Mouse (Mus musculus): ENCODE results near the gene Ssc4d. TPM values are rescaled to one million over a fixed set of nuclear protein-coding genes. Genes with fewer than 3 reads are reported as not detected.
A peak's percentile ranks its signal among the peaks of the same experiment; 100 is the strongest.

Gene Ssc4d
- polyA plus RNA-seq, 2 experiments, result 2.1 to 2.8 TPM

DNA sequence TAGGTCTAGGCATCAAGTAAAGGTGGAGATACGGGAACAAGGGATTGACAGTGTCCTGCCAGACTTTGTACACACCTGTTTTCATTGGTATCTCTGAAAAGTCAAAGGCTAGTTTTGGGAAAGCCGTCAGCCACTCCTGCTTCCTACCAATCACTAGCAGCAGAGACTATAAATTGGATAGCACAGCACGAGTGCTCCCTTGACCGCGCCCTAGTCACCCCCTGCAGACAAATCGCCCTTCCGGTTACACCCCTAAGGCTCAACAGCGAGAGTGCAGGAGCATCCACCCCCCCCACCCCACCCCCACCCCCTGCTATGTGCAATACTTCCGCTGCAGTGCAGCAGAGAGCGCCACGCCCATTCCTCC is 12.2 kb downstream of the Ssc4d start:
- Histone ChIP-seq H3K4me1 (replicated peaks; ENCODE audit: control insufficient read depth in 2 of 2, insufficient read depth in 2 of 2, low read length in 1 of 2) (peaks cover 38 to 42% of the 10 kb centered on the region in 2 experiments), H3K36me3 (replicated peaks; ENCODE audit: control insufficient read depth, insufficient read depth, low read depth) (no peaks in the 10 kb centered on the region), H3K4me3 (ENCODE audit: insufficient read depth in 1 of 2, low read depth in 2 of 2, low read length in 2 of 2) (peak overlapping the region; percentile 64 to 73), H3K27ac (peak overlapping the region; percentile 99), H3K9me3 (ENCODE audit: control insufficient read depth, low read length) (no peaks in the 10 kb centered on the region), H3K27me3 (ENCODE audit: control insufficient read depth, insufficient read depth, low read length) (no peaks in the 10 kb centered on the region; the same call in 1 of the 2 replicates), H3K4me2 (ENCODE audit: low read depth) (peak overlapping the region; percentile 100), H3K9ac (replicated peaks) (peak overlapping the region; percentile 79)
- TF ChIP-seq EP300 (IDR thresholded peaks at IDR 0.05; ENCODE audit: low read depth) (no peak; the same call in 1 of the 2 replicates), CTCF (IDR thresholded peaks at IDR 0.05; ENCODE audit: low read depth) (no peak; the same call in 1 of the 2 replicates)
- under 1% methylated on average over 11 of the region's 11 CpGs for WGBS (ENCODE audit: insufficient replicate concordance)
- DNase-seq (ENCODE audit: low read depth in 3 of 3, low spot score in 3 of 3) (no peak), ATAC-seq (ENCODE audit: insufficient read depth) (no peak)

DNA sequence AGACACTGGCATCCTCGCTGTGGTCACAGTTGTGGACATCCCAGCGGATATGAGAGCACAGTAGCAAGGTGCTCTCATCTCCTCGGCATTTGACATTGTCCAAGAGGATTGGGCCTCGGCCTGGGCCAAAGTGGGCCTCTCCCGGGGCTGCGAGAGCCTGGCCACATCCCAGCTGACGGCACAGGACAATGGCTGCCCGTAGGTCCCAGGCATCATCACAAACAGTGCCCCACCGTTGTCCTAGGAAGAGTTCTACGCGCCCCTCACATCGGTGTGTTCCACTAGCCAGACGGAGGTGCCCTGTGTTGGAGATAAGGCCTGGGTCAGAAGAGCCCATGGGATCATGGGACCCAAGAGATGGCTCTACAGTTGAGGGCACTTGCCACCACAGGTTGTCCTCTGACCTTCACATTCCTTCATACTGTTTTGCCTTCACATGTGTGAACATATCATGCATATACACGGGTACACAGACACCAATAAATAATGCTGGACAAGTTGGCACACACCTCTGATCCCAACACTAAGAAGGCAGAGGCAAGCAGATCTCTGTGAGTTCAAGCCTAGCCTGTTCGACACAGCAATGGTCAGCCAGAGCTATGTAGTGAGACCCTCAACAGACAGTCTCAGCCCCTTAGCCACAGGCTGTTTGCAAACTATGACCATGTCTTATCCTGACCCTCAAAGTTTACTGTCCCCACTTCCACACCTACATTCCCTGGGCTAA is 13.3 kb downstream of the Ssc4d start:
- peak overlapping the region; percentile 64 to 73 for H3K4me3 ChIP-seq (ENCODE audit: insufficient read depth in 1 of 2, low read depth in 2 of 2, low read length in 2 of 2)
- no peaks in the 10 kb centered on the region for H3K36me3 ChIP-seq (replicated peaks; ENCODE audit: control insufficient read depth, insufficient read depth, low read depth)
- no peak for TF ChIP-seq CTCF (IDR thresholded peaks at IDR 0.05; ENCODE audit: low read depth)
- TF ChIP-seq EP300 (IDR thresholded peaks at IDR 0.05; ENCODE audit: low read depth), result no peak
- DNase-seq (ENCODE audit: low read depth in 3 of 3, low spot score in 3 of 3) (no peak), ATAC-seq (ENCODE audit: insufficient read depth) (no peak)
- H3K9me3 ChIP-seq (ENCODE audit: control insufficient read depth, low read length), result no peaks in the 10 kb centered on the region
- peak overlapping the region; percentile 100 for H3K4me2 ChIP-seq (ENCODE audit: low read depth)
- H3K9ac ChIP-seq (replicated peaks), result peak overlapping the region; percentile 79
- WGBS (ENCODE audit: insufficient replicate concordance), result 78% methylated on average over 15 of the region's 15 CpGs
- peaks cover 45 to 53% of the 10 kb centered on the region in 2 experiments for H3K4me1 ChIP-seq (replicated peaks; ENCODE audit: control insufficient read depth in 2 of 2, insufficient read depth in 2 of 2, low read length in 1 of 2)
- no peaks in the 10 kb centered on the region; the same call in 1 of the 2 replicates for H3K27me3 ChIP-seq (ENCODE audit: control insufficient read depth, insufficient read depth, low read length)
- peak overlapping the region; percentile 99 for H3K27ac ChIP-seq

DNA sequence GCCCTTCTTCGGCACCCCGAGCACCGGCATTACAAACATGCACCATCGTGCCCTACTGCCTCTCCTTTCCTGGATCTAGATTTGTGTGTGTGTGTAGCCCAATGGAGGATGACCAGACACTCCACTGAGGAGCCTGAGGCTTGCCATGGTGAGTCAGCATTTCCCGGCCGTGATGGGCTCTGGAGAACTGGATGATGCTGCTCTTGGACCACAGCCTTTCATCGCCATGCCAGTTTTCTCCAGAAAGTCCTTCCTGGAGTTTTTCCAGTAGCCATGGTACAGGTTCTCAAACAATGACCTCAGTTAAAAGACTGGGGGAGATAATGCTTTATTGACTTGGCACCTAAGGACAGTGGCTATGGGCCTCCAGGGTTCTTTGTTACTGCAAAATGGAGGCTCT is 14.4 kb downstream of the Ssc4d start:
- no peak overlapping the region for H3K9ac ChIP-seq (replicated peaks)
- no peak overlapping the region for H3K4me3 ChIP-seq (ENCODE audit: insufficient read depth in 1 of 2, low read depth in 2 of 2, low read length in 2 of 2)
- no peak for TF ChIP-seq EP300 (IDR thresholded peaks at IDR 0.05; ENCODE audit: low read depth)
- no peak for TF ChIP-seq CTCF (IDR thresholded peaks at IDR 0.05; ENCODE audit: low read depth)
- no peaks in the 10 kb centered on the region for H3K36me3 ChIP-seq (replicated peaks; ENCODE audit: control insufficient read depth, insufficient read depth, low read depth)
- ATAC-seq (ENCODE audit: insufficient read depth) (no peak), DNase-seq (ENCODE audit: low read depth in 3 of 3, low spot score in 3 of 3) (no peak)
- H3K9me3 ChIP-seq (ENCODE audit: control insufficient read depth, low read length), result no peaks in the 10 kb centered on the region
- H3K4me2 ChIP-seq (ENCODE audit: low read depth), result no peak overlapping the region
- H3K4me1 ChIP-seq (replicated peaks; ENCODE audit: control insufficient read depth in 2 of 2, insufficient read depth in 2 of 2, low read length in 1 of 2), result peaks cover 45 to 53% of the 10 kb centered on the region in 2 experiments
- no peaks in the 10 kb centered on the region for H3K27me3 ChIP-seq (ENCODE audit: control insufficient read depth, insufficient read depth, low read length)
- peak overlapping the region; percentile 38 for H3K27ac ChIP-seq
- WGBS (ENCODE audit: insufficient replicate concordance), result 79% methylated on average over 7 of the region's 7 CpGs

DNA sequence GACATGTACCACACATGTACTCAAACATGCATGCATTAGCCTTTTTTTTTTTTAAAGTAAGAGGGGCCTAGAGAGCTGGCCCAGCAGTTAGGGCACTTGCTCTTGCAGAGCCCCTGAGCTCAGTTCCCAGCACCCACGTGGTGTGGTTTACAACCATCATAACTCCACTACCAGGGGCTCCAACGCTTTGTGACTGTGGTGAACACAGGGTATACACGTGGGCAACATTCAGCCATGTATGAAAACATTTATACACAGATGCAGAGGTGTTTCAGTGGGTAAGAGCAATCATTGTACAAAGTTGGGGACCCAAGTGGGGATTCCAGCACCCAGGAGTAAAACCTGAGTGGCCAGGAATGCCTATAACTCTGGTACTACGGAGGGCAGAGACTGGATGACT is 16.0 kb downstream of the Ssc4d start:
- no peak for TF ChIP-seq EP300 (IDR thresholded peaks at IDR 0.05; ENCODE audit: low read depth)
- TF ChIP-seq CTCF (IDR thresholded peaks at IDR 0.05; ENCODE audit: low read depth), result no peak
- Histone ChIP-seq H3K4me1 (replicated peaks; ENCODE audit: control insufficient read depth in 2 of 2, insufficient read depth in 2 of 2, low read length in 1 of 2) (peaks cover 45 to 52% of the 10 kb centered on the region in 2 experiments), H3K9me3 (ENCODE audit: control insufficient read depth, low read length) (no peaks in the 10 kb centered on the region), H3K27me3 (ENCODE audit: control insufficient read depth, insufficient read depth, low read length) (no peaks in the 10 kb centered on the region), H3K36me3 (replicated peaks; ENCODE audit: control insufficient read depth, insufficient read depth, low read depth) (no peaks in the 10 kb centered on the region), H3K9ac (replicated peaks) (peak overlapping the region; percentile 66), H3K4me2 (ENCODE audit: low read depth) (peak overlapping the region; percentile 78), H3K4me3 (ENCODE audit: insufficient read depth in 1 of 2, low read depth in 2 of 2, low read length in 2 of 2) (peak overlapping the region in 1 of 2 experiments; percentile 41; a peak in 1 of 4 replicates), H3K27ac (peak overlapping the region; percentile 88)
- ATAC-seq (ENCODE audit: insufficient read depth) (no peak), DNase-seq (ENCODE audit: low read depth in 3 of 3, low spot score in 3 of 3) (no peak)
- WGBS (ENCODE audit: insufficient replicate concordance), result 87% methylated on average over 4 of the region's 4 CpGs

DNA sequence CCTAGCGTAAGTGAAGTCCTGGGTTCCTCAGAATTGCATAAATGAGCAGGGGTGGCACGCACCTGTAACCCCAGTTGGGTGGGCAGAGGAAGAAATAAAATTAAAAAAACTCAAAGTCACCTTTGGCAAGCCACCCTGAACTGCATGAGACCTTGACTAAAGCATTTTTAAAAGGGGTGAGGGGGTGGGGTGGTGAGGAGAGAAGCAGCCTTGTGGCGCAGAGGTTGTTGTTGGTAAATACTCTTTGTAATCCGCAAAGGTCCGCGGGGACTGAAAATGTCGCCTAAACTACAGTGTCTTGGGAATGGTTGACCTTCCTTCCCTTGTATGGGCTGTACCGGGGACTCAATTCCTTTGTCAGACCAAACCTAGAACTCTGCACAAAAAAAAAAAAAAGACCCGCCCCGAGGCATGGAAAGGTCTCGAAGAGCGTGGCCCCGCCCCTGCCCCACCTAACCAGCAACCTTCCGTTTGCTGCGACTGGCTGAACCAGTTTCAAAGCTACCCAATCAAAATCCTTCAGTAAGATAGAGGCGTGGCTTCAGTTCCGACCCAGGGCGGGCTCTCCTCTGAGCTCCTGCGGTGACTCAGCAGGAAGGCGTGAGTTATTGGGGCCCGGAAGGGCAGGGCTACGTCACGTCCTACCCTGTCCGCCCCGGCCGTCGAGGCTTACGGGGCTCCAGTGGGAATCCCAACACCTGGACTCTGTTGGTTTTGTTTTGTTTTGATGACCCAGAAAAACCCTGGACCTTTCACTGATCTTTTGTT is 16.9 kb downstream of the Ssc4d start:
- DNase-seq (ENCODE audit: low read depth in 3 of 3, low spot score in 3 of 3) (peak; percentile 99), ATAC-seq (ENCODE audit: insufficient read depth) (peak; percentile 76)
- peak overlapping the region; percentile 78 for H3K4me2 ChIP-seq (ENCODE audit: low read depth)
- H3K9me3 ChIP-seq (ENCODE audit: control insufficient read depth, low read length), result no peaks in the 10 kb centered on the region
- WGBS (ENCODE audit: insufficient replicate concordance), result 6% methylated on average over 28 of the region's 28 CpGs
- H3K36me3 ChIP-seq (replicated peaks; ENCODE audit: control insufficient read depth, insufficient read depth, low read depth), result no peaks in the 10 kb centered on the region
- TF ChIP-seq EP300 (IDR thresholded peaks at IDR 0.05; ENCODE audit: low read depth) (peak; percentile 19; the same call in 1 of the 2 replicates), CTCF (IDR thresholded peaks at IDR 0.05; ENCODE audit: low read depth) (no peak)
- no peaks in the 10 kb centered on the region for H3K27me3 ChIP-seq (ENCODE audit: control insufficient read depth, insufficient read depth, low read length)
- H3K4me3 ChIP-seq (ENCODE audit: insufficient read depth in 1 of 2, low read depth in 2 of 2, low read length in 2 of 2), result peak overlapping the region; percentile 41 to 56
- peak overlapping the region; percentile 88 for H3K27ac ChIP-seq
- peaks cover 41 to 50% of the 10 kb centered on the region in 2 experiments for H3K4me1 ChIP-seq (replicated peaks; ENCODE audit: control insufficient read depth in 2 of 2, insufficient read depth in 2 of 2, low read length in 1 of 2)
- peak overlapping the region; percentile 66 for H3K9ac ChIP-seq (replicated peaks)

Data from liver, embryonic 14.5 days (tissue).